Mouse (Mus musculus): ENCODE results near the gene Irgm1.
"Not testable (repeated sequence)": the region's sequence is repeated elsewhere in the genome, so short reads cannot be mapped to it uniquely, and the experiment has no call there.

Irgm1 gene

GRCm38 (mm10) chr11:48833078-48833730, 38.3 kb downstream of the Irgm1 start:
- no peak for DNase-seq

GRCm38 (mm10) chr11:48831273-48831672, 40.2 kb downstream of the Irgm1 start:
- no peak for DNase-seq

- DNase-seq: no peak
Measured at GRCm38 (mm10) chr11:48830279-48830678, 41.2 kb downstream of the Irgm1 start.

GRCm38 (mm10) chr11:48827926-48828325, 43.6 kb downstream of the Irgm1 start:
- DNase-seq: no peak

GRCm38 (mm10) chr11:48826752-48827096, 44.8 kb downstream of the Irgm1 start:
- DNase-seq: no peak

GRCm38 (mm10) chr11:48825979-48826751, 45.3 kb downstream of the Irgm1 start, which contains the start of the genes Trim7 and Gm12184:
Gene Trim7, plus strand, starts transcription at chr11:48826140.
Gene Gm12184, minus strand, starts transcription at chr11:48826655.
- DNase-seq: not testable (repeated sequence)

- no peak for DNase-seq
Measured at GRCm38 (mm10) chr11:48824311-48824830, 47.1 kb downstream of the Irgm1 start.

GRCm38 (mm10) chr11:48823536-48823972, 47.9 kb downstream of the Irgm1 start:
- DNase-seq: peak; percentile 45

GRCm38 (mm10) chr11:48822768-48823512, 48.5 kb downstream of the Irgm1 start:
- DNase-seq: no peak

GRCm38 (mm10) chr11:48821299-48821698, 50.2 kb downstream of the Irgm1 start:
- DNase-seq: not testable (repeated sequence)

- no peak for DNase-seq
Measured at GRCm38 (mm10) chr11:48820308-48820674, 51.2 kb downstream of the Irgm1 start.

GRCm38 (mm10) chr11:48819614-48820307, 51.7 kb downstream of the Irgm1 start:
- no peak for DNase-seq

GRCm38 (mm10) chr11:48818346-48818745, 53.1 kb downstream of the Irgm1 start:
- DNase-seq: peak; percentile 85

- DNase-seq: no peak
Measured at GRCm38 (mm10) chr11:48817794-48818193, 53.7 kb downstream of the Irgm1 start.

GRCm38 (mm10) chr11:48816800-48817665, 54.5 kb downstream of the Irgm1 start, which contains the start of gene Trim41:
Gene Trim41, minus strand, starts transcription at chr11:48817353.
- DNase-seq: peak; percentile 99

GRCm38 (mm10) chr11:48816281-48816781, 55.2 kb downstream of the Irgm1 start:
- DNase-seq: peak; percentile 42

GRCm38 (mm10) chr11:48815851-48816250, 55.6 kb downstream of the Irgm1 start:
- DNase-seq: no peak

- no peak for DNase-seq
Measured at GRCm38 (mm10) chr11:48813782-48814181, 57.7 kb downstream of the Irgm1 start.
